Mouse (Mus musculus) kidney, postnatal 0 days (tissue): Measurements from ENCODE around the gene Zdhhc17. TPM values are rescaled to one million over a fixed set of nuclear protein-coding genes. Genes with fewer than 3 reads are reported as not detected.
A peak's percentile ranks its signal among the peaks of the same experiment; 100 is the strongest.

Experiments
- ATAC-seq: fragments of 200-750 bp; cut with Nextera tagmentation; replicated peaks from 2 replicates; pipeline ENCODE4 v1.8.0; 2017; ENCODE audit warnings: low read depth, moderate number of reproducible peaks, moderate TSS enrichment, moderate library complexity; ENCODE audit not compliant: low FRiP score
- DNase-seq: peaks from one replicate; pipeline ENCODE4 v3.0.0-alpha.2; 2016; ENCODE audit warnings: low spot score
- H3K27ac ChIP-seq: fragments of 300-500 bp; sonication (generic); 2 replicates; pipeline ENCODE4 v1.5.1; 2014; ENCODE audit warnings: mild to moderate bottlenecking
- H3K27me3 ChIP-seq: fragments of 300-500 bp; sonication (generic); 2 replicates; pipeline ENCODE4 v1.6.1; 2014; ENCODE audit warnings: low read length, mixed read lengths; ENCODE audit not compliant: insufficient read depth
- H3K36me3 ChIP-seq: fragments of 300-500 bp; sonication (generic); 2 replicates; pipeline ENCODE4 v1.6.1; 2014; ENCODE audit warnings: low read length, mixed read lengths; ENCODE audit not compliant: insufficient read depth
- H3K4me1 ChIP-seq: fragments of 300-500 bp; sonication (generic); replicated peaks from 2 replicates; pipeline ENCODE4 v1.6.1; 2014; ENCODE audit warnings: antibody characterized with exemption, low read length, mixed read lengths; ENCODE audit not compliant: insufficient read depth
- H3K4me2 ChIP-seq: fragments of 300-500 bp; sonication (generic); 2 replicates; pipeline ENCODE4 v1.6.1; 2014; ENCODE audit warnings: mild to moderate bottlenecking, low read length, moderate library complexity, mixed read lengths
- H3K4me3 ChIP-seq: fragments of 300-500 bp; sonication (generic); replicated peaks from 2 replicates; pipeline ENCODE4 v1.5.1; 2014; ENCODE audit warnings: low read depth, low read length
- H3K9ac ChIP-seq: fragments of 300-500 bp; sonication (generic); 2 replicates; pipeline ENCODE4 v1.6.1; 2014; ENCODE audit warnings: low read depth, low read length
- H3K9me3 ChIP-seq: fragments of 300-500 bp; sonication (generic); replicated peaks from 2 replicates; pipeline ENCODE4 v1.6.1; 2016; ENCODE audit warnings: low read length, inconsistent platforms, mixed read lengths
- CTCF ChIP-seq: IDR thresholded peaks from 2 replicates; pipeline ENCODE4 v1.5.1; 2016; ENCODE audit warnings: antibody characterized with exemption, low read depth, mild to moderate bottlenecking, moderate library complexity
- WGBS: fragments of 180-500 bp; shearing (Covaris S2); extraction: QIAGEN DNeasy Blood & Tissue Kit; methylation state at CpG from one replicate; pipeline ENCODE4 v1.1.7; 2014; 5-methylcytosine and 5-hydroxymethylcytosine counted together
- polyA plus RNA-seq: library from polyadenylated mRNA; unstranded; fragments of >200 nt; fragmentation: Nextera tagmentation; extraction: Ambion mirVana; gene quantifications from 2 replicates; pipeline ENCODE4 v1.2.1, GENCODE M21; 2015

Zdhhc17 gene
- polyA plus RNA-seq, 1 experiment from 2014 or later: 18.1 TPM

DNA sequence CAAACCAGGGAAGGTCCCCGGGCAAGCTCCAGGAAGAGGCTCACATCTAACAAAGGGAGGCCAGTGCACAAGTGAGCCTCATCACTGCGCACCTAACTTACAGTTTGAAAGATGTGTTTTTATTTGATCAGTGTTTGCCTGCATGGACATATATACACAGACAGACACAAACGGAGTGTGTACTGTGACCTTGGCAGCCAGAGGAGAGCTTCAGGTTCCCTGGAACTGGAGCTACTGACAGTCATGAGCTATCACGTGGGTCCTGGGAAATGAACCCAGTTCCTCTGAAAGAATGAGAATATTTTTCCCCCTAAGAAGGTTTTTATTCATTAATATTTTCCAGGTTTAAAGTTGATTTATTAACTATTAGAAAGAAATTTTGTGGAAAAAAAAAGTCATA, 27.2 kb downstream of the Zdhhc17 start:
- Histone ChIP-seq H3K9me3 (no peaks in the 10 kb centered on the region), H3K27ac (no peak overlapping the region), H3K9ac (no peak overlapping the region), H3K27me3 (no peaks in the 10 kb centered on the region), H3K4me2 (no peak overlapping the region), H3K36me3 (peaks cover 9% of the 10 kb centered on the region; the same call in 1 of the 2 replicates), H3K4me1 (peaks cover 7% of the 10 kb centered on the region; the same call in 1 of the 2 replicates), H3K4me3 (no peak overlapping the region)
- TF ChIP-seq CTCF: no peak
- DNase-seq: no peak
- WGBS: 75% methylated on average over 4 of the region's 4 CpGs
- ATAC-seq: no peak

DNA sequence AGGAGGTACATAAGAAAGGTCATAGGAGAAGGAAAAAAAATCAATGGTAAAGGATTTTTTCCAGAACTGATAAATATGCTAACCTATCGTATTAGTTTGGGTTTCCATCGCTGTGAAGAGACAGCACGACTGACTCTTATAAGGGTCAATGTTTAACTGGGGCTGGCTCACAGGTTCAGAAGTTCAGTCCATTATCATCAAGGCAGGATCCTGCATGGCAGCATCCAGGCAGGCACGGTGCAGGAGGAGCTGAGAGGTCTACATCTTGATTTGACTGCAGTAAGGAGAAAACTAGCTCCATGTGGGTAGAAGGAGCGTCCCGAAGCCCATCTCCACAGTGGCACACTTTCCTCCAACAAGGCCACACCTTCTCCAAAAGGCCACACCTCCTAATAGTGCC, 29.5 kb downstream of the Zdhhc17 start:
- no peak for ATAC-seq
- Histone ChIP-seq H3K9me3 (no peaks in the 10 kb centered on the region), H3K36me3 (peaks cover 13% of the 10 kb centered on the region; the same call in 1 of the 2 replicates), H3K9ac (no peak overlapping the region), H3K4me1 (no peaks in the 10 kb centered on the region), H3K4me3 (no peak overlapping the region), H3K27me3 (no peaks in the 10 kb centered on the region), H3K4me2 (no peak overlapping the region), H3K27ac (no peak overlapping the region)
- no peak for DNase-seq
- no peak for TF ChIP-seq CTCF
- WGBS: 88% methylated on average over 6 of the region's 6 CpGs

DNA sequence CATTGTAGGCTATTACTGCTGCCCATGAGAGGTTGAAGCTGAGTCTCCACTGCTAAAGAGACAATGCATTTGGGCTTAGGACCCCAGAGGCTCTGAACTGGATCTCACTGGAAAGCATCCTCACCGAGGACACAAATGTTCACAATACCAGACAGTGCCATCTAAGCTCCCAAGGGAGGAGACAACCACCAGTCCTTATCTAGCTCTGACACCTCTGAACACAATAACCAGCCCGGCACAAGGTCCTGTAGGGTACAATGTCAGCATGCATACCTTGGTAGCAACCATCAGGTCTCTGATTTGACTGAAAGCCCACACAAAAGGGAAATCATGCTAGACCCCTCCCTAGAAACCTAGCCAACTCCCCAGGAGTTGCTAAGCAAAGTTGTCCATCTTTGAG, 30.5 kb downstream of the Zdhhc17 start:
- Histone ChIP-seq H3K27ac (no peak overlapping the region), H3K9ac (no peak overlapping the region), H3K9me3 (no peaks in the 10 kb centered on the region), H3K4me2 (no peak overlapping the region), H3K4me3 (no peak overlapping the region), H3K36me3 (peaks cover 13% of the 10 kb centered on the region; the same call in 1 of the 2 replicates), H3K27me3 (no peaks in the 10 kb centered on the region), H3K4me1 (no peaks in the 10 kb centered on the region)
- TF ChIP-seq CTCF: no peak
- ATAC-seq (no peak), DNase-seq (no peak)
- WGBS: 83% methylated on average over 2 of the region's 2 CpGs

DNA sequence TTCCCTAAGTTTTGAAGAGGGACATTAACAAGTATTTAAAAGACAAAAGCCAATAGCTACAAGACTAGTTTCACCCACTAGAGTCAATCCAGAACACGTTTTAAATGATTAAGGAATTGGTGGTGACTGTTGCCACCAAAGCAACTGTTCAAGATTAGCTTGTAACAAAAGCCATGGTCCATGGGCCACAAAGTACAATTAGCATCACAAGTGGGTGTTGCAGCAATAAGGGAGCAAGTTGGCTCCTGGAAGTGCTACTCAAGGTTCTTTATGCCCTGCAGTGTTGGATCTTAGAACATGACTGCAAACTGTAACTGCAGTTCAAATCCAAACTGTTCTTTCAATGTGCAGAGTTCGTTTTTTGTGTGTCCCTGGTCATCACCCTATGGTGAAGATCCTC, 32.6 kb downstream of the Zdhhc17 start:
- Histone ChIP-seq H3K4me1 (no peaks in the 10 kb centered on the region), H3K9me3 (no peaks in the 10 kb centered on the region), H3K27me3 (no peaks in the 10 kb centered on the region), H3K27ac (no peak overlapping the region), H3K9ac (no peak overlapping the region), H3K4me3 (no peak overlapping the region), H3K4me2 (no peak overlapping the region), H3K36me3 (peaks cover 13% of the 10 kb centered on the region; the same call in 1 of the 2 replicates)
- 46% methylated on average over 2 of the region's 2 CpGs for WGBS
- no peak for TF ChIP-seq CTCF
- DNase-seq: no peak
- no peak for ATAC-seq

DNA sequence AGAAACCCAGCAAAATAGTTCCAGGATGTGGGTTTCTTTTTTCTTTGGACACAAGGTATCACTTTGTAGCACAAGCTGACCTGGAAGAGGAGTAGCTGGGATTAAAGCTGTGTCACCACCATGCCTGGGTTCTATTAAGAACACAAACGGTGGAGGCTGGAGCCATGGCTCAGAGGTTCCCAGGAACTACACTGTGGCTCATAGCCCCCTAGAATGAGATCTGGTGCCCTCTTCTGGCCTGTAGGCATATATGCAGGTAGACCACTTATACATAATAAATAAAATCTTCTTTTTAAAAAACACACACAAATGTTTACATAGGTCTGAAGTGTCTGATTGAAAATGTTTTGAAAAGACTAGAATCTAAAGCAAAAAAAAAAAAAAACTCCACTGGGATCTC, 33.9 kb downstream of the Zdhhc17 start:
- ATAC-seq: 0 out of 2 replicates have a peak, but pooled peaks have one; percentile 54
- TF ChIP-seq CTCF: peak; percentile 87
- H3K9me3 ChIP-seq: no peaks in the 10 kb centered on the region
- 0% methylated on average over 1 of the region's 1 CpGs for WGBS
- no peak overlapping the region for H3K4me2 ChIP-seq
- DNase-seq: peak; percentile 80
- peaks cover 7% of the 10 kb centered on the region; the same call in 1 of the 2 replicates for H3K36me3 ChIP-seq
- no peak overlapping the region for H3K4me3 ChIP-seq
- no peak overlapping the region for H3K27ac ChIP-seq
- H3K4me1 ChIP-seq: no peaks in the 10 kb centered on the region
- no peak overlapping the region for H3K9ac ChIP-seq
- no peaks in the 10 kb centered on the region for H3K27me3 ChIP-seq

DNA sequence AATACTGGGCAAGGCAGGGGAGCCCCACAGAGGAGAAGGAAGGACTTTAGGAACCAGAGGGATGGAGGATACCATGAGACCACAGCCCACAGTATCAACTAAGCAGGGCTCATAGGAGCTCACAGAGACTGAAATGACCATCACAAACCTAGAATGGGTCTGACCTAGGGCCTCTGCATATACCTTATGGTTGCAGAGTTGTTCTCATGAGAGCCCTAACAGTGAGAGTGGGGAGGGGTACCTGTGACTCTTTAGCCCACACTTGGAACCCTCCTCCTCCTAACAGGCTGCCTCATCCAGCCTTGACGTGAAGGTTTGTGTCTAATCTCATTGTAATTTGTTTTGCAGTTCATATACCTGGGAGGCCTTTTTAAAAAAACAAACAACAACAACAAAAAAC, 35.1 kb downstream of the Zdhhc17 start:
- Histone ChIP-seq H3K27me3 (no peaks in the 10 kb centered on the region), H3K9ac (no peak overlapping the region), H3K9me3 (no peaks in the 10 kb centered on the region), H3K4me1 (no peaks in the 10 kb centered on the region), H3K4me2 (no peak overlapping the region), H3K36me3 (0 out of 2 replicates have a peak, but pooled peaks cover 9% of the 10 kb centered on the region), H3K4me3 (no peak overlapping the region), H3K27ac (no peak overlapping the region)
- no peak for TF ChIP-seq CTCF
- DNase-seq (no peak), ATAC-seq (no peak)
- WGBS: 81% methylated on average over 1 of the region's 1 CpGs

DNA sequence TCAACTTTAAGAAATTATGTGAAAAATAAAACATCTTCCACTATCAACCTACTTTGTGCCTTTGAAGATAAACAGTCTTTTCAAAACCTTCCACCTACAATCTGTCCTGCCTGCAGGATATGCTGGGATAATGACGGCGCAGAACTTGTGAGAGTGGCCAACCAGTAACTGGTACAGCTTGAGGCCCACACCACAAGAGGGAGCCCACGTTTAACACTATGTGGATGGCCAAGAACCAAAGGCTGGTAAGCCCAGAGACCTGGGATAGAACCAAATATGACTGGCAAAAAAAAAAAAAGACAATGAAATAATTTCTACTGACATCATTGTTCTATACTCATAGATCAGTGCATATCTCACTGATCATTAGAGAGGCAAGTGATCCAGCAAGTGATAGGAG, 35.5 kb downstream of the Zdhhc17 start:
- no peak overlapping the region for H3K4me3 ChIP-seq
- no peak overlapping the region for H3K9ac ChIP-seq
- peak; percentile 74 for TF ChIP-seq CTCF
- whole genome bisulfite sequencing: 56% methylated on average over 3 of the region's 3 CpGs
- no peak overlapping the region for H3K4me2 ChIP-seq
- H3K27me3 ChIP-seq: no peaks in the 10 kb centered on the region
- H3K27ac ChIP-seq: no peak overlapping the region
- H3K36me3 ChIP-seq: 0 out of 2 replicates have a peak, but pooled peaks cover 10% of the 10 kb centered on the region
- H3K4me1 ChIP-seq: no peaks in the 10 kb centered on the region
- DNase-seq (peak; percentile 74), ATAC-seq (no peak)
- no peaks in the 10 kb centered on the region for H3K9me3 ChIP-seq
